ENCODE assay signal across 8 mouse cellular contexts in genomic region chr19:46571878-46572244, GRCm38 (mm10). TPM values are rescaled to one million over a fixed set of nuclear protein-coding genes. Genes with fewer than 3 reads are reported as not detected.
DNase-seq lines count a peak whose midpoint lies in the region; ATAC-seq and TF ChIP-seq lines count a peak whose summit lies in the region.

No protein-coding gene starts in this region.

- no peak overlapping the region; the same call in 1 of the 2 replicates for H3K27ac ChIP-seq in heart, embryonic 11.5 days (ENCODE audit: low read depth, low read length)
- H3K27ac ChIP-seq in bone marrow macrophage, adult 2 months (ENCODE audit: insufficient read depth, low read depth, low read length), result no peak overlapping the region
- H3K27ac ChIP-seq in hindbrain, embryonic 10.5 days, result peak overlapping the region; percentile 95
- peak overlapping the region; percentile 81; the same call in 1 of the 2 replicates for H3K27ac ChIP-seq in midbrain, embryonic 12.5 days (replicated peaks)

- TF ChIP-seq POLR2A in bone marrow macrophage, adult 2 months (IDR thresholded peaks at IDR 0.05; ENCODE audit: borderline replicate concordance, low read depth, low read length), result no peak

- intact Hi-C loops in heart, postnatal 36 days (cut with DNase I), result no loop called here

- H3K9ac ChIP-seq in heart, embryonic 11.5 days (ENCODE audit: low read depth, low read length), result no peak overlapping the region
- H3K9ac ChIP-seq in midbrain, embryonic 12.5 days (replicated peaks), result peak overlapping the region; percentile 86

- WGBS in heart, embryonic 11.5 days (ENCODE audit: insufficient replicate concordance), result 35% methylated on average over 10 of the region's 10 CpGs
- WGBS in hindbrain, embryonic 10.5 days, result 25% methylated on average over 10 of the region's 10 CpGs
- WGBS in midbrain, embryonic 12.5 days, result 16% methylated on average over 10 of the region's 10 CpGs

- H3K36me3 ChIP-seq in heart, embryonic 11.5 days (ENCODE audit: control insufficient read depth, insufficient read depth, low read length), result no peaks in the 10 kb centered on the region; the same call in 1 of the 2 replicates
- H3K36me3 ChIP-seq in hindbrain, embryonic 10.5 days, result peaks cover 13% of the 10 kb centered on the region
- 0 out of 2 replicates have a peak, but pooled peaks cover 4% of the 10 kb centered on the region for H3K36me3 ChIP-seq in midbrain, embryonic 12.5 days

- no peak for TF ChIP-seq CTCF in bone marrow macrophage, adult 2 months (IDR thresholded peaks at IDR 0.05; ENCODE audit: low read depth, low read length)

- ATAC-seq in heart, embryonic 11.5 days (replicated peaks; ENCODE audit: insufficient number of reproducible peaks, low FRiP score, low TSS enrichment), result no peak
- ATAC-seq in midbrain, embryonic 12.5 days (ENCODE audit: low FRiP score, low read depth), result no peak

- H3K27me3 ChIP-seq in heart, embryonic 11.5 days (ENCODE audit: control insufficient read depth, insufficient read depth, low read length), result no peaks in the 10 kb centered on the region
- H3K27me3 ChIP-seq in hindbrain, embryonic 10.5 days (ENCODE audit: insufficient read depth, poor library complexity, severe bottlenecking), result no peaks in the 10 kb centered on the region
- H3K27me3 ChIP-seq in midbrain, embryonic 12.5 days, result no peaks in the 10 kb centered on the region

- peak overlapping the region; percentile 93 for H3K4me2 ChIP-seq in heart, embryonic 11.5 days
- H3K4me2 ChIP-seq in midbrain, embryonic 12.5 days (replicated peaks), result peak overlapping the region; percentile 82

- DNase-seq in heart, postnatal 36 days, result no peak
- DNase-seq in hindbrain, embryonic 10.5 days (ENCODE audit: low spot score), result peak; percentile 17
- no peak for DNase-seq in T-cell, adult 2 months (ENCODE audit: low spot score)
- DNase-seq in layer of hippocampus, postnatal 36 days, result no peak
- DNase-seq in ovary, adult 18-20 months (ENCODE audit: low spot score), result no peak

- peak overlapping the region; percentile 91 for H3K4me3 ChIP-seq in heart, embryonic 11.5 days (ENCODE audit: low read depth, low read length)
- H3K4me3 ChIP-seq in bone marrow macrophage, adult 2 months (ENCODE audit: insufficient read depth, low read length), result peak overlapping the region; percentile 87; the same call in 1 of the 2 replicates
- peak overlapping the region; percentile 89 for H3K4me3 ChIP-seq in hindbrain, embryonic 10.5 days
- peak overlapping the region; percentile 82 for H3K4me3 ChIP-seq in midbrain, embryonic 12.5 days

- no peaks in the 10 kb centered on the region for H3K9me3 ChIP-seq in heart, embryonic 11.5 days (replicated peaks; ENCODE audit: control insufficient read depth, low read length)
- no peaks in the 10 kb centered on the region for H3K9me3 ChIP-seq in hindbrain, embryonic 10.5 days
- H3K9me3 ChIP-seq in midbrain, embryonic 12.5 days, result no peaks in the 10 kb centered on the region

- H3K4me1 ChIP-seq in heart, embryonic 11.5 days (ENCODE audit: control insufficient read depth, insufficient read depth, low read length), result peaks cover 4% of the 10 kb centered on the region
- peaks cover 4% of the 10 kb centered on the region for H3K4me1 ChIP-seq in bone marrow macrophage, adult 2 months (ENCODE audit: control insufficient read depth, insufficient read depth, low read length)
- peaks cover 37% of the 10 kb centered on the region for H3K4me1 ChIP-seq in hindbrain, embryonic 10.5 days (replicated peaks)
- peaks cover 28% of the 10 kb centered on the region for H3K4me1 ChIP-seq in midbrain, embryonic 12.5 days

RNA-seq across cellular contexts. Expression of gene Arl3, which starts 1.1 kb away (rescaled TPM):
- polyA plus RNA-seq in heart, embryonic 11.5 days (2014; fragmentation: Nextera tagmentation; extraction: Ambion mirVana), result 67.5 and 83.5 TPM in 2 replicates
- 10 to 100 TPM; 38.5 to 40.4 TPM for total RNA-seq in heart, postnatal 36 days (2021)
- 36.7 and 36.9 TPM in 2 replicates for polyA plus RNA-seq in bone marrow macrophage, adult 2 months (2012; ENCODE audit: insufficient read depth, insufficient read length, missing spikeins)
- polyA plus RNA-seq in hindbrain, embryonic 10.5 days (2016; fragmentation: Nextera tagmentation; extraction: Ambion mirVana), result 203 and 209 TPM in 2 replicates
- 201 and 208 TPM in 2 replicates for polyA plus RNA-seq in midbrain, embryonic 12.5 days (2016; fragmentation: Nextera tagmentation; extraction: Ambion mirVana)
- total RNA-seq in layer of hippocampus, postnatal 36 days (2021), result 100 to 1,000 TPM; 123 to 126 TPM

RNA-seq across cellular contexts. Expression of gene Sfxn2, which starts 1.3 kb away (rescaled TPM):
- 8.1 and 10.5 TPM in 2 replicates for polyA plus RNA-seq in heart, embryonic 11.5 days (2014; fragmentation: Nextera tagmentation; extraction: Ambion mirVana)
- total RNA-seq in heart, postnatal 36 days (2021), result 1 to 10 TPM; 3.1 to 3.5 TPM
- 12.3 and 14.7 TPM in 2 replicates for polyA plus RNA-seq in bone marrow macrophage, adult 2 months (2012; ENCODE audit: insufficient read depth, insufficient read length, missing spikeins)
- polyA plus RNA-seq in hindbrain, embryonic 10.5 days (2016; fragmentation: Nextera tagmentation; extraction: Ambion mirVana), result 12.9 and 17.9 TPM in 2 replicates
- polyA plus RNA-seq in midbrain, embryonic 12.5 days (2016; fragmentation: Nextera tagmentation; extraction: Ambion mirVana), result 11.9 and 14.2 TPM in 2 replicates
- 1 to 10 TPM; 4.9 to 8.5 TPM for total RNA-seq in layer of hippocampus, postnatal 36 days (2021)

RNA-seq across cellular contexts. Expression of gene Wbp1l, which starts 27.0 kb away (rescaled TPM):
- 41.5 and 45.9 TPM in 2 replicates for polyA plus RNA-seq in heart, embryonic 11.5 days (2014; fragmentation: Nextera tagmentation; extraction: Ambion mirVana)
- total RNA-seq in heart, postnatal 36 days (2021), result 10 to 100 TPM; 51.2 to 59.1 TPM
- polyA plus RNA-seq in bone marrow macrophage, adult 2 months (2012; ENCODE audit: insufficient read depth, insufficient read length, missing spikeins), result 56.1 and 56.5 TPM in 2 replicates
- 48.2 and 54.4 TPM in 2 replicates for polyA plus RNA-seq in hindbrain, embryonic 10.5 days (2016; fragmentation: Nextera tagmentation; extraction: Ambion mirVana)
- 47.6 and 51.5 TPM in 2 replicates for polyA plus RNA-seq in midbrain, embryonic 12.5 days (2016; fragmentation: Nextera tagmentation; extraction: Ambion mirVana)
- total RNA-seq in layer of hippocampus, postnatal 36 days (2021), result 10 to 100 TPM; 39.9 to 40.8 TPM

Comparison
In these comparisons a context has a peak if more than half of its experiments do, and no peak if none do; other contexts are left out.
1. H3K27ac ChIP-seq: peak in hindbrain, embryonic 10.5 days (single experiment) and midbrain, embryonic 12.5 days (single experiment); none in heart, embryonic 11.5 days (single experiment) and bone marrow macrophage, adult 2 months (single experiment).
2. Peak in every context shown above with its lines, with median percentiles within 50 percentile points of each other: H3K4me3 ChIP-seq.